Mouse (Mus musculus) kidney, adult 2 months (tissue): ENCODE data around the gene Tm9sf4.

Experiments used
- CTCF ChIP-seq: fragments of 200-500 bp; conservative IDR thresholded peaks from 2 replicates; pipeline ENCODE4 v1.5.1; 2011; ENCODE audit warnings: low read depth, mild to moderate bottlenecking, control low read depth, low read length, moderate library complexity, mixed read lengths; ENCODE audit not compliant: insufficient read depth, insufficient read length
- POLR2A ChIP-seq: fragments of 200-500 bp; IDR thresholded peaks from one replicate; pipeline ENCODE4 v1.6.1; 2011; ENCODE audit warnings: low read depth, low read length, control low read depth

- TF ChIP-seq CTCF: no peak
- no peak for TF ChIP-seq POLR2A
These were observed 18.2 kb downstream of the Tm9sf4 start for GRCm38 (mm10) chr2:153179126-153179860.
